ENCODE assay signal across 9 mouse cellular contexts in the genomic region with DNA sequence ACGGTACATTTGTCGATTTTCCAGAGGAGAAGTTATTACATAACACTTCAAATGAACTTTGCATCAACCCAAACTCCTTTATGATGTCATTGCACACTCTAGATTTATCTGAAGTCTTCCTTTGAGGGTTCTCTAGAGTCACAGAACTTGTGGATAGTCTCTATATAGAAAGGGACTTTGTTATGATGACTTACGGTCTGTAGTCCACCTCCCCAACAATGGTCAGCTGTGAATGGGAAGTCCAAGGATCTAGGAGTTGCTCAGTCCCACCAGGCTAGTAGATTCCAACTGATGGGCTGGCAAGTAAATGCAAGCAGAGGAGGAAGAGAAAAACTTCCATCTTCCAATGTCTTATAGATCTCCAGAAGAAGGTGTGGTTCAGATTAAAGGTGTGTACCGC. TPM values are rescaled to one million over a fixed set of nuclear protein-coding genes. Genes with fewer than 3 reads are reported as not detected.
A peak's percentile ranks its signal among the peaks of the same experiment; 100 is the strongest.
DNase-seq lines count a peak whose midpoint lies in the region; ATAC-seq and TF ChIP-seq lines count a peak whose summit lies in the region.
"Had no signal": no experiment of that assay in that cellular context is flagged by ENCODE, and none has a peak within 500 bp of the region (broad histone marks: within the 10 kb centered on the region; RNA-seq: fewer than 3 reads in every experiment).

No protein-coding gene starts in this region.

- TF ChIP-seq CTCF in lung, embryonic 14.5 days (IDR thresholded peaks at IDR 0.05; ENCODE audit: low read depth) = no peak
- no peak for TF ChIP-seq CTCF in olfactory bulb, adult 2 months (IDR thresholded peaks at IDR 0.05; ENCODE audit: insufficient read depth, low read depth, low read length)

- H3K27me3 ChIP-seq in lung, embryonic 14.5 days (ENCODE audit: insufficient read depth, low read length) = no peaks in the 10 kb centered on the region
- H3K27me3 ChIP-seq in forebrain, embryonic 10.5 days (ENCODE audit: poor library complexity, severe bottlenecking) = no peaks in the 10 kb centered on the region
- no peaks in the 10 kb centered on the region for H3K27me3 ChIP-seq in limb, embryonic 11.5 days (ENCODE audit: control insufficient read depth, insufficient read depth, low read length)

- TF ChIP-seq POLR2A in olfactory bulb, adult 2 months (IDR thresholded peaks at IDR 0.05; ENCODE audit: insufficient read depth, low read depth, low read length) = no peak

- peak overlapping the region; percentile 66 for H3K4me2 ChIP-seq in lung, embryonic 14.5 days
- peak overlapping the region; percentile 40 for H3K4me2 ChIP-seq in limb, embryonic 11.5 days (ENCODE audit: low read depth, severe bottlenecking)

- H3K4me1 ChIP-seq in lung, embryonic 14.5 days (ENCODE audit: insufficient read depth) = no peaks in the 10 kb centered on the region
- peaks cover 14% of the 10 kb centered on the region for H3K4me1 ChIP-seq in forebrain, embryonic 10.5 days
- no peaks in the 10 kb centered on the region for H3K4me1 ChIP-seq in limb, embryonic 11.5 days (ENCODE audit: control insufficient read depth, insufficient read depth, low read length)
- no peaks in the 10 kb centered on the region for H3K4me1 ChIP-seq in olfactory bulb, adult 2 months (ENCODE audit: control insufficient read depth, insufficient read depth, low read length)

- H3K9ac ChIP-seq in lung, embryonic 14.5 days = peak overlapping the region; percentile 52
- H3K9ac ChIP-seq in limb, embryonic 11.5 days (ENCODE audit: low read length) = peak overlapping the region; percentile 60

- 32% methylated on average over 4 of the region's 4 CpGs for WGBS in lung, embryonic 14.5 days
- WGBS in forebrain, embryonic 10.5 days = 34% methylated on average over 4 of the region's 4 CpGs
- WGBS in limb, embryonic 11.5 days = 32% methylated on average over 4 of the region's 4 CpGs
- WGBS in olfactory bulb, adult 2 months = 32% methylated on average over 4 of the region's 4 CpGs

- H3K27ac ChIP-seq in lung, embryonic 14.5 days (ENCODE audit: low read depth) = peak overlapping the region; percentile 58
- H3K27ac ChIP-seq in forebrain, embryonic 10.5 days = peak overlapping the region; percentile 98
- H3K27ac ChIP-seq in limb, embryonic 11.5 days (replicated peaks; ENCODE audit: low read depth, low read length) = no peak overlapping the region
- 0 out of 2 replicates have a peak overlapping the region, but pooled peaks have one; percentile 88 for H3K27ac ChIP-seq in olfactory bulb, adult 2 months (ENCODE audit: insufficient read depth, low read depth, low read length)

- H3K4me3 ChIP-seq in lung, embryonic 14.5 days (ENCODE audit: low read depth, low read length) = peak overlapping the region; percentile 100
- peak overlapping the region; percentile 99 for H3K4me3 ChIP-seq in forebrain, embryonic 10.5 days
- H3K4me3 ChIP-seq in limb, embryonic 11.5 days (ENCODE audit: low read depth, low read length) = peak overlapping the region; percentile 94
- no peak overlapping the region for H3K4me3 ChIP-seq in olfactory bulb, adult 2 months (ENCODE audit: insufficient read depth, low read depth, low read length)

- DNase-seq in lung, embryonic 14.5 days = no peak
- DNase-seq in lung, postnatal 25 days (ENCODE audit: low spot score) = no peak
- no peak for DNase-seq in forebrain, embryonic 10.5 days (ENCODE audit: extremely low spot score, low spot score)
- no peak for DNase-seq in limb, embryonic 11.5 days (ENCODE audit: low spot score)
- DNase-seq in spleen, postnatal 14 days (ENCODE audit: low spot score in 2 of 2) = no peak
- DNase-seq in layer of hippocampus, adult 8-10 months (ENCODE audit: low spot score in 2 of 2) = no peak

- H3K36me3 ChIP-seq in lung, embryonic 14.5 days (ENCODE audit: insufficient read depth) = peaks cover 21% of the 10 kb centered on the region
- H3K36me3 ChIP-seq in forebrain, embryonic 10.5 days (replicated peaks) = peaks cover 21% of the 10 kb centered on the region
- H3K36me3 ChIP-seq in limb, embryonic 11.5 days (ENCODE audit: control insufficient read depth, insufficient read depth, low read length) = peaks cover 6% of the 10 kb centered on the region; the same call in 1 of the 2 replicates

- H3K9me3 ChIP-seq in lung, embryonic 14.5 days (ENCODE audit: low read depth, low read length) = no peaks in the 10 kb centered on the region
- H3K9me3 ChIP-seq in forebrain, embryonic 10.5 days = no peaks in the 10 kb centered on the region
- no peaks in the 10 kb centered on the region for H3K9me3 ChIP-seq in limb, embryonic 11.5 days (ENCODE audit: control insufficient read depth, low read length)

- no peak for ATAC-seq in lung, embryonic 14.5 days (ENCODE audit: insufficient read depth)
- no peak; the same call in 1 of the 2 replicates for ATAC-seq in limb, embryonic 11.5 days (ENCODE audit: insufficient number of reproducible peaks, low FRiP score, low TSS enrichment, low read depth)

RNA-seq across cellular contexts. Expression of a gene that starts 0.6 kb away (rescaled TPM):
- 130 and 134 TPM in 2 replicates for polyA plus RNA-seq in lung, embryonic 14.5 days (2014; fragmentation: Nextera tagmentation; extraction: Ambion mirVana)
- 166 and 170 TPM in 2 replicates for polyA plus RNA-seq in forebrain, embryonic 10.5 days (2016; fragmentation: Nextera tagmentation; extraction: Ambion mirVana)
- 169 and 183 TPM in 2 replicates for polyA plus RNA-seq in limb, embryonic 11.5 days (2014; fragmentation: Nextera tagmentation; extraction: Ambion mirVana)
- 319 and 436 TPM in 2 replicates for polyA plus RNA-seq in olfactory bulb, adult 2 months (2012; ENCODE audit: insufficient read depth, insufficient read length, low replicate concordance, missing spikeins)
- 100 to 1,000 TPM; 115 to 129 (median 123) TPM for total RNA-seq in layer of hippocampus, adult 8-10 months (2022)

RNA-seq across cellular contexts. Expression of a gene that starts 1.3 kb away (rescaled TPM):
- 1.5 and 1.9 TPM in 2 replicates for polyA plus RNA-seq in lung, embryonic 14.5 days (2014; fragmentation: Nextera tagmentation; extraction: Ambion mirVana)
- 1.7 and 1.9 TPM in 2 replicates for polyA plus RNA-seq in forebrain, embryonic 10.5 days (2016; fragmentation: Nextera tagmentation; extraction: Ambion mirVana)
- 1.8 and 2.7 TPM in 2 replicates for polyA plus RNA-seq in limb, embryonic 11.5 days (2014; fragmentation: Nextera tagmentation; extraction: Ambion mirVana)
- polyA plus RNA-seq in olfactory bulb, adult 2 months (2012; ENCODE audit: insufficient read depth, insufficient read length, low replicate concordance, missing spikeins) = not detected in 2 replicates
- total RNA-seq in layer of hippocampus, adult 8-10 months (2022) = 1 to 10 TPM; 2.3 to 4.3 (median 3.3) TPM

RNA-seq across cellular contexts. Expression of a gene that starts 6.6 kb away (rescaled TPM):
- 1.6 and 2.9 TPM in 2 replicates for polyA plus RNA-seq in lung, embryonic 14.5 days (2014; fragmentation: Nextera tagmentation; extraction: Ambion mirVana)
- polyA plus RNA-seq in forebrain, embryonic 10.5 days (2016; fragmentation: Nextera tagmentation; extraction: Ambion mirVana) = not detected in 2 replicates
- not detected in 2 replicates for polyA plus RNA-seq in limb, embryonic 11.5 days (2014; fragmentation: Nextera tagmentation; extraction: Ambion mirVana)
- not detected in 2 replicates for polyA plus RNA-seq in olfactory bulb, adult 2 months (2012; ENCODE audit: insufficient read depth, insufficient read length, low replicate concordance, missing spikeins)
- total RNA-seq in layer of hippocampus, adult 8-10 months (2022) = 10 to 100 TPM in 2 of 4 experiments, 1 to 10 TPM in 2; 7.3 to 13.2 (median 10.2) TPM
- polyA plus RNA-seq: adrenal gland, adult 2 months; spleen, adult 2 months had no signal

RNA-seq across cellular contexts. Expression of a gene that starts 20.6 kb away (rescaled TPM):
- 106 and 108 TPM in 2 replicates for polyA plus RNA-seq in lung, embryonic 14.5 days (2014; fragmentation: Nextera tagmentation; extraction: Ambion mirVana)
- 101 and 103 TPM in 2 replicates for polyA plus RNA-seq in forebrain, embryonic 10.5 days (2016; fragmentation: Nextera tagmentation; extraction: Ambion mirVana)
- 78.5 and 79.9 TPM in 2 replicates for polyA plus RNA-seq in limb, embryonic 11.5 days (2014; fragmentation: Nextera tagmentation; extraction: Ambion mirVana)
- not detected in 2 replicates for polyA plus RNA-seq in olfactory bulb, adult 2 months (2012; ENCODE audit: insufficient read depth, insufficient read length, low replicate concordance, missing spikeins)
- total RNA-seq in layer of hippocampus, adult 8-10 months (2022) = 10 to 100 TPM; 41.1 to 66.0 (median 50.4) TPM

RNA-seq across cellular contexts. Expression of a gene that starts 24.5 kb away (rescaled TPM):
- polyA plus RNA-seq in lung, embryonic 14.5 days (2014; fragmentation: Nextera tagmentation; extraction: Ambion mirVana) = 1.7 and 2.1 TPM in 2 replicates
- polyA plus RNA-seq in forebrain, embryonic 10.5 days (2016; fragmentation: Nextera tagmentation; extraction: Ambion mirVana) = 0.38 and 0.49 TPM in 2 replicates
- 0.92 and 0.96 TPM in 2 replicates for polyA plus RNA-seq in limb, embryonic 11.5 days (2014; fragmentation: Nextera tagmentation; extraction: Ambion mirVana)
- polyA plus RNA-seq in olfactory bulb, adult 2 months (2012; ENCODE audit: insufficient read depth, insufficient read length, low replicate concordance, missing spikeins) = not detected in 2 replicates
- 10 to 100 TPM in 2 of 4 experiments, 1 to 10 TPM in 2; 9.3 to 12.4 (median 10.3) TPM for total RNA-seq in layer of hippocampus, adult 8-10 months (2022)
